Mouse (Mus musculus) hindbrain, postnatal 0 days (tissue): ENCODE results near the gene Rbm18. TPM values are rescaled to one million over a fixed set of nuclear protein-coding genes. Genes with fewer than 3 reads are reported as not detected.
"Not testable (repeated sequence)": the region's sequence is repeated elsewhere in the genome, so short reads cannot be mapped to it uniquely, and the experiment has no call there.

Experiments
- ATAC-seq: fragments of 200-750 bp; cut with Nextera tagmentation; 2 replicates; pipeline ENCODE4 v1.8.0; 2017; ENCODE audit warnings: mild to moderate bottlenecking, moderate TSS enrichment, moderate library complexity
- DNase-seq: peaks from one replicate; pipeline ENCODE4 v3.0.0-alpha.2; 2015; ENCODE audit warnings: low spot score
- H3K27ac ChIP-seq: fragments of 300-500 bp; sonication (generic); 2 replicates; pipeline ENCODE4 v1.5.1; 2014; ENCODE audit warnings: mild to moderate bottlenecking
- H3K27me3 ChIP-seq: fragments of 300-500 bp; sonication (generic); 2 replicates; pipeline ENCODE4 v1.6.1; 2014; ENCODE audit warnings: low read length, mixed read lengths; ENCODE audit not compliant: insufficient read depth
- H3K36me3 ChIP-seq: fragments of 300-500 bp; sonication (generic); 2 replicates; pipeline ENCODE4 v1.6.1; 2014; ENCODE audit warnings: low read length, mixed read lengths; ENCODE audit not compliant: insufficient read depth
- H3K4me1 ChIP-seq: fragments of 300-500 bp; sonication (generic); 2 replicates; pipeline ENCODE4 v1.6.1; 2014; ENCODE audit warnings: antibody characterized with exemption, low read length, mixed read lengths; ENCODE audit not compliant: insufficient read depth
- H3K4me2 ChIP-seq: fragments of 300-500 bp; sonication (generic); 2 replicates; pipeline ENCODE4 v1.6.1; 2014; ENCODE audit warnings: low read depth, mild to moderate bottlenecking, low read length, moderate library complexity, mixed read lengths
- H3K4me3 ChIP-seq: fragments of 300-500 bp; sonication (generic); 2 replicates; pipeline ENCODE4 v1.5.1; 2014; ENCODE audit warnings: low read length
- H3K9ac ChIP-seq: fragments of 300-500 bp; sonication (generic); replicated peaks from 2 replicates; pipeline ENCODE4 v1.6.1; 2014; ENCODE audit warnings: mild to moderate bottlenecking, low read length, moderate library complexity, mixed read lengths
- H3K9me3 ChIP-seq: fragments of 300-500 bp; sonication (generic); 2 replicates; pipeline ENCODE4 v1.6.1; 2016; ENCODE audit warnings: low read length, mixed read lengths
- CTCF ChIP-seq: IDR thresholded peaks from 2 replicates; pipeline ENCODE4 v1.5.1; 2016; ENCODE audit warnings: antibody characterized with exemption, control low read depth, low read depth
- WGBS: fragments of 180-500 bp; shearing (Covaris S2); extraction: QIAGEN DNeasy Blood & Tissue Kit; methylation state at CpG from one replicate; pipeline ENCODE4 v1.1.7; 2014; 5-methylcytosine and 5-hydroxymethylcytosine counted together
- polyA plus RNA-seq: library from polyadenylated mRNA; unstranded; fragments of >200 nt; fragmentation: Nextera tagmentation; extraction: Ambion mirVana; gene quantifications from 2 replicates; pipeline ENCODE4 v1.2.1, GENCODE M21; 2015
- total RNA-seq: library from RNA; depleted of rRNA; stranded (reverse); fragments of >200 nt; gene quantifications from 2 replicates; pipeline ENCODE4 v1.2.3, GENCODE M21; 2014

The Rbm18 gene
- total and polyA plus RNA-seq, 2 experiments from 2014 or later, result 48.6 to 98.1 TPM

DNA sequence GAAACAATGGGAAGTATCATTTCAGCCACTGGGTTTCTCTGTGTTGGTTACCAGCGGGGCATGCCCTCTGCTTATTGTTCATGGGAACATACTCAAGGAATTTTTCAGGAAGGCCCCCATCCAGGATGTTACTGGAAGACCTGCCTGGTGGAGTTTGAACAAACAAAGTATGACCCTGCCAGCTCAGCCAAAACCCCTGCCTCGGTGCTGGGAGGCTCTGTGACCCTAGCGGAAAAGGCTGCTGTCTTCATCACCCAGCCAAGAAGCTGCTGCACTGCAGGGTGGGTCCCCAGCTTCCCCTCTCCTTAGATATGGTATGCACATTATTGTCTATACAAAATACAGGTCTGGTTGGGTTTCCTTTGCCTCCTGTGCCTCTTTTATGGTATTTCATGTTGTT lies 36.0 kb upstream of the Rbm18 start:
- Histone ChIP-seq H3K27me3 (no peaks in the 10 kb centered on the region), H3K36me3 (no peaks in the 10 kb centered on the region), H3K4me3 (no peak overlapping the region), H3K9ac (no peak overlapping the region), H3K27ac (no peak overlapping the region), H3K9me3 (no peaks in the 10 kb centered on the region), H3K4me1 (no peaks in the 10 kb centered on the region; the same call in 1 of the 2 replicates), H3K4me2 (no peak overlapping the region)
- DNase-seq (no peak), ATAC-seq (no peak)
- 89% methylated on average over 3 of the region's 3 CpGs for WGBS
- TF ChIP-seq CTCF, result no peak

DNA sequence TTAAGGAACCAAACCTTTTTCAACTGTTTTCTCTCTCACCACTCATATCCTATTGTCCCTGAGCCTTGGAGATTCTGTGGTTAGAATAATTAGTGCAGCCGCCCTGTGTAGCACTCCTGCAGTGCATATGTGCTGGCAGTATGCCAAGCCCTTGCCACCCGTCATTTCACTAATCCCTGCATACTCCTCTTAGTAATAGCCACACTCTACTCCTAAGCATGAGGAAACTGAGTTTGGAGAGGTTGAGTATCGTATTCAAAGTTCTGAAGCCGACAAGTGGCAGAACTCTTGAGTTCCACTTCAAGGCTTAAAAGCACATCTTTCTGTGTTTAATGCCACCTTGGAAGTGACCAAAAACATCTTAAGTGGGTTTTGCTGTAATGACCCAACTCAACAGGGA lies 35.6 kb upstream of the Rbm18 start:
- no peak overlapping the region for H3K9ac ChIP-seq
- TF ChIP-seq CTCF, result no peak
- WGBS, result 52% methylated on average over 4 of the region's 4 CpGs
- H3K27me3 ChIP-seq, result no peaks in the 10 kb centered on the region
- H3K4me1 ChIP-seq, result no peaks in the 10 kb centered on the region; the same call in 1 of the 2 replicates
- H3K4me3 ChIP-seq, result no peak overlapping the region
- no peaks in the 10 kb centered on the region for H3K36me3 ChIP-seq
- no peaks in the 10 kb centered on the region for H3K9me3 ChIP-seq
- DNase-seq, result no peak
- ATAC-seq, result no peak
- no peak overlapping the region for H3K27ac ChIP-seq
- H3K4me2 ChIP-seq, result no peak overlapping the region

DNA sequence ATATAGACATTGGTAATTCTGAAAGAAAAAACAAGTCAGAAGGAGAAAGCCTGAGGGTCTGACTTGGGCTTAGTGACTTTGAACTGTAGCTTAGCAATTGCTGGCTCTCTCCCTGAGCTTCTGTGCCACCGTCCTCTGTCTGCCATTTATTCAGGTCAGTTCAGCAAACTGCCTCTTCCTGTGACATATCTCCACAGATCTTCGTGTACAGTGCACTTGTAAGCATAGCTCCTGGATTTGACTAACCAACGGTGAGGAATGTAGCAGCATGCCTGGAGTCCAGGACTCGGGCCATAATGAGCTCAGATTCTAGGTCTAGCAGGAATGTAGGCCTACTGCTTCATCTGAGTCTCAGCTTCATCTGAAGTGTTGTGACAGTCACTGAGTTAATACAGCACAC lies 32.6 kb upstream of the Rbm18 start:
- no peak overlapping the region for H3K4me2 ChIP-seq
- no peak overlapping the region for H3K27ac ChIP-seq
- H3K4me1 ChIP-seq, result no peaks in the 10 kb centered on the region; the same call in 1 of the 2 replicates
- H3K36me3 ChIP-seq, result no peaks in the 10 kb centered on the region
- no peak overlapping the region for H3K9ac ChIP-seq
- 79% methylated on average over 4 of the region's 4 CpGs for WGBS
- no peaks in the 10 kb centered on the region for H3K9me3 ChIP-seq
- TF ChIP-seq CTCF, result no peak
- H3K27me3 ChIP-seq, result no peaks in the 10 kb centered on the region
- no peak overlapping the region for H3K4me3 ChIP-seq
- ATAC-seq, result no peak
- DNase-seq, result no peak

DNA sequence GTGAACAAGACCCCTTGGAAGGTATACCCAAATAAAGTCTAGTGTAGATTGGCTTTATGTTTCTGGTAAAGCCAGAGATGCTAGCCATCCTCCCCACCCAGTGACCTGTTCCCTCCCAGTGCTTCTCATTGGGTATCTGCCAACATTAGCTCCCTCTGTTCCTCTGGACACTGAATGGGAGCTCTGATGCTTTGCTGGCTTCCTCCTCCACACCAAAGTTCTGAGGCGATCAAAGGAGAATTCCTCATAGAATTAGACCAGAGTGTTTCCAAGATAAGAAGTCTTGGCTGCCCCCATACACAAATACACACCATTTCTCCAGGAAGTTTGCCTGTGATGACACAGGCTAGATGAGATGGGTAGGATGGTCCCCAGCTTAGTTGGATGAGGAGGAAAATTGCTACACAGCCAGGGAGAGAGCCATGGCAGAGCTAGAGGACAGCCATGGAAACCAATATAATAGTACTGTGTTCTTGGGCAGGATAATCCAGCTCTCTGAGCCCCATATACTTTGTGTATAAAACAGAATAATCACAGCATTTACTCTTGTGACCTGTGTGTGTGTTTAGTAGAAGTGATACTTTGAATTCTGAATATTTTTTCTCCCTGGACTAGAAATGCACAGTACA lies 31.5 kb upstream of the Rbm18 start:
- Histone ChIP-seq H3K27ac (0 out of 2 replicates have a peak overlapping the region, but pooled peaks have one; percentile 45), H3K9me3 (no peaks in the 10 kb centered on the region), H3K27me3 (no peaks in the 10 kb centered on the region), H3K4me3 (no peak overlapping the region), H3K36me3 (peaks cover under 1% of the 10 kb centered on the region; the same call in 1 of the 2 replicates), H3K4me2 (no peak overlapping the region), H3K9ac (no peak overlapping the region), H3K4me1 (no peaks in the 10 kb centered on the region; the same call in 1 of the 2 replicates)
- peak; percentile 76; the same call in 1 of the 2 replicates for ATAC-seq
- WGBS, result 71% methylated on average over 1 of the region's 1 CpGs
- no peak for TF ChIP-seq CTCF
- no peak for DNase-seq

DNA sequence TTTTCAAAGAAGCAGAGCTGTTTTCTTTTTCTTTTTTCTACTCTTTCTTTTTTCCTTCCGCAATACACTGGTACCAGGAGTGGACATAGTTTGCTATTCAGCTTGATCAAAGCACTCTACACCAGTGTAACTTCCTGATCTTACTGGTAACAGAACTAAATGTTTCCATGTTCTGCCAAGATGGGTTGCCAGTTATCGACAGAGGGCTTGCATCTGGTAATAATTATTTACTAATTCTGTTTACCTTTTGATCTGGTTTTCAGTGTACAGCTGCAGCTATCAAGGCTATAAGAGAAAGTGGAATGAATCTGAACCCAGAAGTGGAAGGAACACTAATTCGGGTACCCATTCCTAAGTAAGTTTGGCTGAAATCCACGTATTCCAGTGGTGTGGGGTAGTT lies 22.8 kb upstream of the Rbm18 start:
- TF ChIP-seq CTCF, result no peak
- Histone ChIP-seq H3K4me1 (no peaks in the 10 kb centered on the region), H3K27me3 (no peaks in the 10 kb centered on the region), H3K36me3 (peaks cover 12% of the 10 kb centered on the region; the same call in 1 of the 2 replicates), H3K27ac (no peak overlapping the region), H3K4me2 (no peak overlapping the region), H3K4me3 (no peak overlapping the region), H3K9me3 (no peaks in the 10 kb centered on the region), H3K9ac (no peak overlapping the region)
- ATAC-seq, result no peak
- WGBS, result 89% methylated on average over 4 of the region's 4 CpGs
- DNase-seq, result no peak

DNA sequence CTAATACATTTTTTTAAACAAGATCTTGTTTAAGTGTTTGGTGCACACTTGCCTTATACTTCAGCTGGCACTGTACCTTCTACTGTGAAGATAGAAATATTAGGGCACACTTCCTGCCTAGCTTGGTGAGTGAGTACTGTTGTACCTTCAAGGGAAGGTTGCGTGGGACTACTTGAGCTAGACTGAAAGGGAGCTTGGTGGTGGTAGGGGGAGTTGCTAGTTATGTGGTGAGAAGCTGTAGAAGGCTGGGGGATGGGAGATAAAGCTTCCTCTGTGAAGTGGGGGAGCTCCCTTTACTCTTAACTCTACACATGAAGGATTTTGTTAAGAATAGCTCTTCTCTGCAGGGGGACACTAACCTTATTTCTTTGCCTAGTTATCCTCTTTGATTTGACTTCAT lies 20.9 kb upstream of the Rbm18 start:
- TF ChIP-seq CTCF, result no peak
- no peak for ATAC-seq
- Histone ChIP-seq H3K27ac (no peak overlapping the region), H3K9ac (no peak overlapping the region), H3K9me3 (no peaks in the 10 kb centered on the region), H3K36me3 (peaks cover 10% of the 10 kb centered on the region; the same call in 1 of the 2 replicates), H3K27me3 (no peaks in the 10 kb centered on the region), H3K4me3 (no peak overlapping the region), H3K4me2 (no peak overlapping the region), H3K4me1 (no peaks in the 10 kb centered on the region)
- WGBS, result 92% methylated on average over 1 of the region's 1 CpGs
- DNase-seq, result no peak

DNA sequence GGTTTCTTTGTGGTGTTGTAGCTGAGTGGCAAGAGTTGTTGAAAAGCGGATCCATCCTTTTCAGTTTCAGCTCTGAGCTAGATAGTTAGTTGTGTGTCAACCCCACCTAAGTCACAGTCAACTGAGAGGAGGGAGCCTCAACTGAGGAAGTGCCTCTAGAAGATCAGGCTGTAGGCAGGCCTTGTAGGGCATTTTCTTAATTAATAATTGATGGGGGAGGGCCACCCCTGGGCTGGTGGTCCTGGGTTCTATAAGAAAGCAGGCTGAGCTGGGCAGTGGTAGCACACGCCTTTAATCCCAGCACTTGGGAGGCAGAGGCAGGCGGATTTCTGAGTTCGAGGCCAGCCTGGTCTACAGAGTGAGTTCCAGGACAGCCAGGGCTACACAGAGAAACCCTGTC lies 15.8 kb upstream of the Rbm18 start:
- H3K4me1 ChIP-seq, H3K27ac ChIP-seq, H3K4me2 ChIP-seq, H3K9ac ChIP-seq, H3K4me3 ChIP-seq, H3K27me3 ChIP-seq, DNase-seq, H3K9me3 ChIP-seq, ATAC-seq: not testable (repeated sequence)
- WGBS, result 97% methylated on average over 4 of the region's 4 CpGs
- H3K36me3 ChIP-seq, result peaks cover 21% of the 10 kb centered on the region; the same call in 1 of the 2 replicates
